Mouse (Mus musculus) embryonic facial prominence, embryonic 13.5 days (tissue): ENCODE data around the gene Cacna1f. TPM values are rescaled to one million over a fixed set of nuclear protein-coding genes. Genes with fewer than 3 reads are reported as not detected.

Source experiments
- ATAC-seq: fragments of 200-750 bp; cut with Nextera tagmentation; 2 replicates; pipeline ENCODE4 v1.8.0; 2017; ENCODE audit warnings: low read depth; ENCODE audit not compliant: insufficient number of reproducible peaks, insufficient read depth, low FRiP score, low TSS enrichment
- H3K27ac ChIP-seq: fragments of 300-500 bp; sonication (generic); 2 replicates; pipeline ENCODE4 v1.5.1; 2015; ENCODE audit warnings: moderate library complexity, mild to moderate bottlenecking, inconsistent platforms
- H3K27me3 ChIP-seq: fragments of 300-500 bp; sonication (generic); 2 replicates; pipeline ENCODE4 v1.6.1; 2015; ENCODE audit warnings: mild to moderate bottlenecking, inconsistent platforms
- H3K36me3 ChIP-seq: fragments of 300-500 bp; sonication (generic); 2 replicates; pipeline ENCODE4 v1.6.1; 2015; ENCODE audit warnings: mild to moderate bottlenecking, inconsistent platforms
- H3K4me1 ChIP-seq: fragments of 300-500 bp; sonication (generic); 2 replicates; pipeline ENCODE4 v1.6.1; 2015; ENCODE audit warnings: inconsistent platforms
- H3K4me2 ChIP-seq: fragments of 300-500 bp; sonication (generic); 2 replicates; pipeline ENCODE4 v1.6.1; 2015; ENCODE audit warnings: moderate library complexity, mild to moderate bottlenecking, inconsistent platforms
- H3K4me3 ChIP-seq: fragments of 300-500 bp; sonication (generic); 2 replicates; pipeline ENCODE4 v1.5.1; 2015; ENCODE audit warnings: mild to moderate bottlenecking, inconsistent platforms
- H3K9ac ChIP-seq: fragments of 300-500 bp; sonication (generic); 2 replicates; pipeline ENCODE4 v1.6.1; 2015; ENCODE audit warnings: mild to moderate bottlenecking, inconsistent platforms
- H3K9me3 ChIP-seq: fragments of 300-500 bp; sonication (generic); 2 replicates; pipeline ENCODE4 v1.6.1; 2016; ENCODE audit warnings: inconsistent platforms
- WGBS: fragments of 180-500 bp; shearing (Covaris S2); methylation state at CpG from one replicate; pipeline ENCODE4 v1.1.7; 2015; ENCODE audit warnings: mixed read lengths; 5-methylcytosine and 5-hydroxymethylcytosine counted together
- polyA plus RNA-seq: library from polyadenylated mRNA; unstranded; fragments of >200 nt; fragmentation: Nextera tagmentation; extraction: Ambion mirVana; gene quantifications from 2 replicates; pipeline ENCODE4 v1.2.1, GENCODE M21; 2015

The Cacna1f gene
- polyA plus RNA-seq, 1 experiment from 2014 or later, result not detected

DNA sequence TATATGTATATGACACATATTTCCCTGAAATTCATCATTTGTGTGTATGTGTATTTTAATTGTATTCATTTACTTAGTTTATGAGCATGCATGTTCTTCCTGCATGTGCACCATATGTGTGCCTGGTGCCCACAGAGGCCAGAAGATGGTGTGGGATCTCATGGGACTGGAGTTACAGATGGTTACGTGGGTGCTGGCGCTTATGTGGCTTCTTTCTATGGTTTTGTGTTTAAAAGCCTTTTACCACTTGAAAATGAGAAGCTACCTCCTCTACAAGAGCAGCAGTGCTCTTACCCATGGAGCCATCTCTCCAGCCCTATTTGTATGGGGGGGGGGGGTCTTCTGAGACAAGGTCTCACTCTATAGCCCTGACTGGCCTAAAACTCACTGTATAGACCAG lies 25.7 kb upstream of the Cacna1f start:
- 96% methylated on average over 2 of the region's 2 CpGs for WGBS
- no peaks in the 10 kb centered on the region for H3K27me3 ChIP-seq
- H3K36me3 ChIP-seq, result 0 out of 2 replicates have a peak, but pooled peaks cover 3% of the 10 kb centered on the region
- no peak overlapping the region for H3K4me3 ChIP-seq
- H3K9me3 ChIP-seq, result no peaks in the 10 kb centered on the region
- no peak for ATAC-seq
- no peak overlapping the region for H3K4me2 ChIP-seq
- no peaks in the 10 kb centered on the region for H3K4me1 ChIP-seq
- no peak overlapping the region for H3K9ac ChIP-seq
- no peak overlapping the region for H3K27ac ChIP-seq

DNA sequence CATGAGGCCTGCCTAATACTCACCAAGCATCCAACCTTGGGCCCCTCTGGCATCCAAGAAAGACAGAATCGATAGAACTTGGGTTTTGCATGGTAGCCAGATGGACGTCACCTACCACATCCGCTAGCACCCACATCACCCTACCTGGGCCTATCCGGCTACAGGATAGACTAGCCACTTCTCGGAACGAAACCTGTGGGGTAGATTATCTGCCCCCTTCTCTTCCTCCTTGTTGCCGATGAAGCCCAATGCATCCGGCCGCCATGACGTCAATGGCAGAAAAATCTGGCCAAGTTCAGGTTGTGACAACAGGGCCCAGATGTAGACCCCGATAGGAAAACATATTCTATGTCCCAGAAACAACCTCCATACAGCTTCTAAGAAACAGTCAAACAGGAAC lies 23.0 kb upstream of the Cacna1f start:
- ATAC-seq, result no peak
- H3K9me3 ChIP-seq, result no peaks in the 10 kb centered on the region
- no peak overlapping the region for H3K9ac ChIP-seq
- H3K36me3 ChIP-seq, result 0 out of 2 replicates have a peak, but pooled peaks cover 3% of the 10 kb centered on the region
- no peaks in the 10 kb centered on the region for H3K27me3 ChIP-seq
- no peak overlapping the region for H3K4me3 ChIP-seq
- no peaks in the 10 kb centered on the region for H3K4me1 ChIP-seq
- H3K27ac ChIP-seq, result no peak overlapping the region
- WGBS, result 97% methylated on average over 11 of the region's 11 CpGs
- no peak overlapping the region for H3K4me2 ChIP-seq

DNA sequence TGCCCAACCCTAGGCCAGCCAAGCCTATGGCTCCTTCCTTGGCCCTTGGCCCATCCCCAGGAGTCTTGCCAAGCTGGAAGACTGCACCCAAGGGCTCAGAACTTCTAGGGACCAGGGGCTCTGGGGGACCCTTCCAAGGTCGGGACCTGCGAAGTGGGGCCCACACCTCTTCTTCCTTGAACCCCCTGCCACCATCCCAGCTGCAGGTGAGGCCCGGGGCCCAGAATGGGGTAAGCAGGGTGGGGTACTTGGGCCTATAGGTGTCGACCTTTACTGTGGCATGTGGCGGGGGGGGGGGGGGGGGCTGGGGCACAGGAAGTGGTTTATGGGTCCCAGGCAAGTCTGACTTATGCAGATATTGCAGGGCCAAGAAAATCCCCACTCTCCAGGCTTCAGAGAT lies 20.5 kb upstream of the Cacna1f start:
- H3K36me3 ChIP-seq, result 0 out of 2 replicates have a peak, but pooled peaks cover 3% of the 10 kb centered on the region
- no peak overlapping the region for H3K9ac ChIP-seq
- WGBS, result 93% methylated on average over 4 of the region's 5 CpGs
- H3K9me3 ChIP-seq, result no peaks in the 10 kb centered on the region
- no peak overlapping the region for H3K4me3 ChIP-seq
- no peak for ATAC-seq
- no peaks in the 10 kb centered on the region for H3K27me3 ChIP-seq
- no peak overlapping the region for H3K4me2 ChIP-seq
- no peak overlapping the region for H3K27ac ChIP-seq
- H3K4me1 ChIP-seq, result no peaks in the 10 kb centered on the region

DNA sequence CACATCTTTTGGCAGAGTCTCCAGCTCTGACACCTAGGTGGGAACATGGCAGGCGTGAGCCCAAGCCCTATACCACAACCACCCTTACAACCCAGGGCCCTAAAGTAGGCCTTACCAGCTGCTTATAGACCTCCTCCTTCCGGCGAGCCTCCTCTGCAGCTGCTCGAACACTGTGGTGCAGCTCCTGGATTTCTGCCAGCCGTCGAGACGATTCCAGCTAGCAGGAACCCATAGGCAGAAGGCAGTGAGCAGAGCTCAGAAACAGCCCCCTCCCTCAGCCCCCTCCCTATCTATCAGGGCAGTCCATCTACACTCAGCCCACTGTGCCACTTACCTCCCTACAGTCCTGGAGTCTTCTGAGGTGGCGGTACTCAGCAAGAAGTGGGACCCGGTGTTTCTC lies 11.5 kb upstream of the Cacna1f start:
- no peak for ATAC-seq
- WGBS, result 87% methylated on average over 9 of the region's 9 CpGs
- H3K9ac ChIP-seq, result no peak overlapping the region
- H3K4me2 ChIP-seq, result no peak overlapping the region
- H3K4me1 ChIP-seq, result no peaks in the 10 kb centered on the region
- no peak overlapping the region for H3K4me3 ChIP-seq
- H3K9me3 ChIP-seq, result no peaks in the 10 kb centered on the region
- H3K27me3 ChIP-seq, result no peaks in the 10 kb centered on the region
- no peak overlapping the region for H3K27ac ChIP-seq
- H3K36me3 ChIP-seq, result peaks cover 46% of the 10 kb centered on the region

DNA sequence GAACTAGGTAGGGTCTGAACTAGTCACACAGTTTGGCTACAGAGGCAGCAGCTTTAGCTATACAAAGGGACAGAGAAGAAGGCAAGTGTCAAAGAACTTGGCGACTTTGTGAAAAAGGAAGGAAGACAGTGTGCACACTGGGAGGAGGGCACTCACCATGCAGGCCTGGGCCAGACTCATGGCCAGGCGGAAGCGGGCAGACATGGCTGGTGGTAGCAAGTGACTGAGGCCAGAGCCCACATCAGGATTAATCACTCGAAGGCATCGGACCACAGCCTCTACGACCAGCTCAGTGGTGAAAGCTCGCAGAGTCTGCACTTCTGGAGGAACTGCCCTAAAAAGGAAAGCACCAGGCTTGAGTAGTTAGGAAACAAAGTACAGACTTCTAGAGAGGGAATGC lies 2.9 kb upstream of the Cacna1f start:
- no peak for ATAC-seq
- Histone ChIP-seq H3K9me3 (no peaks in the 10 kb centered on the region), H3K27me3 (no peaks in the 10 kb centered on the region), H3K27ac (no peak overlapping the region), H3K9ac (no peak overlapping the region), H3K4me3 (no peak overlapping the region), H3K4me2 (peak overlapping the region; percentile 59; the same call in 1 of the 2 replicates), H3K4me1 (0 out of 2 replicates have a peak, but pooled peaks cover 5% of the 10 kb centered on the region), H3K36me3 (peaks cover 2% of the 10 kb centered on the region)
- WGBS, result 94% methylated on average over 7 of the region's 7 CpGs

DNA sequence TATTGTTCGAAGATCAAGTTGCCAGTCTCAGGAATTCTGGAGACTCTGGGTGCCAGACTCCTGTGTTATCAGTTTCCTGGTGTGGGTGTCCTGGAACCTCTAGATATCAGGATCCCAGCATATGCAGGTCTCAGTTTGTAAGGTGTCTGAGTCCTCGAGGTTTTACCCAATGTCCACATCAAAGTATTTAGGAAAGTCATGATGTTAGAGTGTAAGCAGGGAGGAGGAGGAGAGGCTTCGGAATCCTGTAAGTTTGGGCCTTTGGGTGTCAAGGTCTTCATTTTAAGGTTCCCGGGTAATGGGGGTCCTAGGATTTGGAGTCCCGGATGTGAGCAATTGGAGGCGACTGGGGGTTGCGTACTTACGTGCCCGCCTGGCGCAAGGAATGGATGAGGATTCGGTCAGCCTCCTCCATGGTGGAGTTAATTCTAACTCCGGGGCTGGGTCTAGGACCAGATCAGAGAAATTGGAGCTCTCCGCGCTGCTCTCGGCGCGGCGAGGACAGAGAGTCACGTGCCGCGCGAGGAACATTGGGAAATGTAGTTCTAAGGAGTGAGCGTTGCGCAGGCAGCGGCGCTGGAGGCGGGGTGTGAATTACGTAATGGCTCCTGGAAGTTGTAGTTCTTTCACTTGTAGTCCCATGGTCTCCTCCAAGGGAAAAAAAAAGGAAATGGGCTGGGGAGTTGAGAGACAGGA lies 1.9 kb upstream of the Cacna1f start, which contains the start of gene Ccdc22:
Ccdc22 (minus strand) TSS at position 639 of the 696 bp plus-strand sequence.
- Histone ChIP-seq H3K9me3 (no peaks in the 10 kb centered on the region), H3K27me3 (no peaks in the 10 kb centered on the region), H3K4me3 (peak within 1 kb of the TSS; percentile 50), H3K27ac (no peak within 1 kb of the TSS), H3K36me3 (no peaks in the 10 kb centered on the region; the same call in 1 of the 2 replicates), H3K4me1 (0 out of 2 replicates have a peak, but pooled peaks cover 5% of the 10 kb centered on the region), H3K9ac (peak within 1 kb of the TSS; percentile 67), H3K4me2 (peak within 1 kb of the TSS; percentile 59)
- WGBS, result 29% methylated on average over 28 of the region's 28 CpGs
- ATAC-seq, result peak; percentile 88

DNA sequence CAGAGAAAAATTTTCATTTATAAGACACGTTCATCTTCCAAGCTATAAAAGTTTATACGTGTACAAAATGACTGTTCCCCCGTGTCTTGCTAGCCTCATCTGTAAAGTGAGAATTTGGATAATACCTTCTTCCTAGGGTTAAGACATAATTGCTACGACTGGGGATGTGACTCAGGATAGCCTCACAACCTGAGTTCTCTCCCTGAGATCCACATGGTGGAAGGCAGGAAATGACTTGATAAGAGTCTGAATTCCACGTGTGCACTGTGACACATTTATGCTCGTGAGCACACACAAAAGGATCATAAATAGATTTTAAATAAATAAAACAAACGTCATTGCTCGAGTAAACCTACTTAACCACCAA lies 1.3 kb upstream of the Cacna1f start:
- no peak overlapping the region for H3K4me2 ChIP-seq
- no peaks in the 10 kb centered on the region for H3K9me3 ChIP-seq
- H3K27me3 ChIP-seq, result no peaks in the 10 kb centered on the region
- H3K4me1 ChIP-seq, result 0 out of 2 replicates have a peak, but pooled peaks cover 5% of the 10 kb centered on the region
- H3K27ac ChIP-seq, result no peak overlapping the region
- ATAC-seq, result no peak
- H3K9ac ChIP-seq, result no peak overlapping the region
- H3K4me3 ChIP-seq, result no peak overlapping the region
- no peaks in the 10 kb centered on the region; the same call in 1 of the 2 replicates for H3K36me3 ChIP-seq
- WGBS, result 45% methylated on average over 8 of the region's 8 CpGs

DNA sequence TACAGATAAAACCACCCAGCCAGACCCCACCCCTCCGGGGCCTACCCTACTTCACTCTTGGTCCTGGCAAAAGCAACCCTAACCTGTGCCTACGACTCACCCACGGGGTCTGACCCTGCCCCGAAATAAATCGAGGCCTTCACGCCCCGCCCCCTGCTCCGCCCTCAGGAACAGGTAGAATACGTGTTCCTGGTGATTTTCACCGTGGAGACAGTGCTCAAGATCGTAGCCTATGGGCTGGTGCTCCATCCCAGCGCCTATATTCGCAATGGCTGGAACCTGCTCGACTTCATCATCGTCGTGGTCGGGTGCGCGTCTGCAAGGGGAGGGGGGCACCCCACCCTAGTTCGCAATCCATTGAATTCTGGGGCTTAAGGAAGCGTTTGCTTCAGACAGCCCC lies 3.2 kb downstream of the Cacna1f start:
- H3K9me3 ChIP-seq, result no peaks in the 10 kb centered on the region
- H3K36me3 ChIP-seq, result no peaks in the 10 kb centered on the region
- H3K27me3 ChIP-seq, result no peaks in the 10 kb centered on the region
- H3K4me1 ChIP-seq, result no peaks in the 10 kb centered on the region
- no peak overlapping the region for H3K27ac ChIP-seq
- peak overlapping the region; percentile 44 for H3K4me3 ChIP-seq
- peak overlapping the region; percentile 69 for H3K4me2 ChIP-seq
- no peak for ATAC-seq
- WGBS, result 29% methylated on average over 21 of the region's 21 CpGs
- H3K9ac ChIP-seq, result peak overlapping the region; percentile 61; the same call in 1 of the 2 replicates

DNA sequence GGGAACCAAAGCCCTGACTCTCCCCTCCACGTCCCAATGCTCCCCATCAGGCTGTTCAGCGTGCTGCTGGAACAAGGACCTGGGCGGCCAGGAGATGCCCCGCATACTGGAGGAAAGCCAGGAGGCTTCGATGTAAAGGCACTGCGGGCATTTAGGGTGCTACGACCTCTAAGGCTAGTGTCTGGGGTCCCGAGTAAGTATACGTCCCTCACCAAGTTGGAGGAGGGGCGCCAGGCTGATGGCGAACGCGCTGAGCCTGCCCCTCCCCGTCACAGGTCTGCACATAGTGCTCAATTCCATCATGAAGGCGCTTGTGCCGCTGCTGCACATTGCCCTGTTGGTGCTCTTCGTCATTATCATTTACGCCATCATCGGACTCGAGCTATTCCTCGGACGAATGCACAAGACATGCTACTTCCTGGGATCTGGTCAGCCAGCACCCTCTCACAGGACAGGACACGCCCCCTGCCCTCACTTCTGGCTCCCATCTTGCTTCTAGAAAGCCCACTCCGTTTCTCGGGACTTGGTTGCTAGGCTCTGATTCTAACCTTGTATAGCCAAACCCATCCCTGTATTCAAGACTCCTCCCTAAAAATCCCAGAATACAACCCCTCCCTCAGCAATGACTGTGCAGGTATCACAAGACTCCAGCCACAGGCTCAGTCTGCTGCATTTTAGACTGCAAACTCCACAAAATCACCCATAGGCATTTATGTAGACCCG lies 3.8 kb downstream of the Cacna1f start:
- H3K4me2 ChIP-seq, result peak overlapping the region; percentile 69
- 28% methylated on average over 26 of the region's 26 CpGs for WGBS
- H3K27ac ChIP-seq, result no peak overlapping the region
- no peaks in the 10 kb centered on the region for H3K36me3 ChIP-seq
- peak overlapping the region; percentile 61 for H3K9ac ChIP-seq
- H3K4me1 ChIP-seq, result no peaks in the 10 kb centered on the region
- H3K9me3 ChIP-seq, result no peaks in the 10 kb centered on the region
- H3K27me3 ChIP-seq, result no peaks in the 10 kb centered on the region
- no peak for ATAC-seq
- peak overlapping the region; percentile 44 for H3K4me3 ChIP-seq

DNA sequence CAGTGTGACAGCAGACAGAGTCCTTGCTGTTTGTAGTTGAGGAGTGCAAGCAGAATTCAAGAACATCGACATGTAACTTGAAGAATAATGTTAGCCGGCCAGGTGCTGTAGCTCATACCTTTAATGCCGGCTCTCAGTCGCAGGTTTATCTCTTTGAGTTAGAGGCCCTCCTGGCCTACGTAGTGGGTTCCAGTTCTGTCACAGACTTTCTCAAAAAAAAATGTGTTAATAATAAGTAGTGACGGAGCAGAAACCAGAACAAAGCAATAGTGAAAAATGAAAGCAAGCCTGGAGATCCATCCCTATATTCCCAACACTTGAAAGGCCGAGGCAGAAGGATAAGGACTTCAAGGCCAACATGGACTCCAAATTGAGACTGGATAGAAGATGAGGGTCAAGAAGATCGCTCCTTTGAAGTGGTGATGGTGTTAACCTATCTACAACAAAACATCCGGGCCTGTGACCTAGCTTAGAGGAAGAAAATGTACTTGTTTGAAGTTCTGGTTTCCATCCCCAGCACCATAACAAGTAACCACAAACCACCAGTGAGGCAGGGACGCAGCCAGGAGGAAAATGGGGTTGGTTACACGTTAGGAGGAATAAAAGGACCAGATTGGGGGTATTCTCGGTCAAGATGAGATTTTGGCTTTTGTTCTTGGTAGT lies 11.1 kb downstream of the Cacna1f start:
- Histone ChIP-seq H3K4me2 (no peak overlapping the region), H3K9ac (no peak overlapping the region), H3K4me3 (no peak overlapping the region), H3K36me3 (no peaks in the 10 kb centered on the region), H3K27me3 (no peaks in the 10 kb centered on the region), H3K27ac (no peak overlapping the region), H3K4me1 (no peaks in the 10 kb centered on the region), H3K9me3 (no peaks in the 10 kb centered on the region)
- ATAC-seq, result no peak
- 81% methylated on average over 12 of the region's 12 CpGs for whole genome bisulfite sequencing

DNA sequence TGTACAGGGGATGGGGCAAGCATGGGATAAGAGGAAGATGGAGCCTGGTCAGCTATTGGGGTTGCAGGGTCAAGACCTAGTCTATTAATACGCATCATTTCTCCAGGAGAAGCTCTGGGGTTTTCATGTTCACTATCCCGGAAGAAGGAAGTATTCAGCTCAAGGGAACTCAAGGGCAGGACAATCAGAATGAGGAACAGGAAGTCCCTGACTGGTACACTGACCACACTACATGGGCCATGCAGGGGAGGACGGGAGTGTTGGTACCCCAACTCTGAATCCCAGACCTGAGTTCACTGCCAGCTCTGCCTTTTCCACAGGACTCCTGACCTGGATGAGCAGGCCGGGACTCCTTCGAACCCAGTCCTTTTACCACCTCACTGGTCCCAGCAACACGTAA lies 25.7 kb downstream of the Cacna1f start:
- Histone ChIP-seq H3K4me2 (no peak overlapping the region), H3K9me3 (no peaks in the 10 kb centered on the region), H3K4me3 (no peak overlapping the region), H3K36me3 (no peaks in the 10 kb centered on the region), H3K4me1 (no peaks in the 10 kb centered on the region), H3K27me3 (no peaks in the 10 kb centered on the region), H3K9ac (no peak overlapping the region), H3K27ac (no peak overlapping the region)
- no peak for ATAC-seq
- WGBS, result 87% methylated on average over 6 of the region's 6 CpGs
